Mouse (Mus musculus) neutrophil, adult 65 days (primary cell): ENCODE data around the gene Fbrsl1. TPM values are rescaled to one million over a fixed set of nuclear protein-coding genes. Genes with fewer than 3 reads are reported as not detected.

Source experiments
- total RNA-seq: library from RNA; stranded (reverse); gene quantifications from 2 replicates; pipeline ENCODE4 v1.2.4, GENCODE M21; 2023

Gene Fbrsl1
- total RNA-seq: 115 and 169 TPM in 2 replicates

GRCm38 (mm10) chr5:110448436-110449134 is at the start of gene Fbrsl1:
TSS of gene Fbrsl1 (minus strand) at chr5:110448503.

DNA sequence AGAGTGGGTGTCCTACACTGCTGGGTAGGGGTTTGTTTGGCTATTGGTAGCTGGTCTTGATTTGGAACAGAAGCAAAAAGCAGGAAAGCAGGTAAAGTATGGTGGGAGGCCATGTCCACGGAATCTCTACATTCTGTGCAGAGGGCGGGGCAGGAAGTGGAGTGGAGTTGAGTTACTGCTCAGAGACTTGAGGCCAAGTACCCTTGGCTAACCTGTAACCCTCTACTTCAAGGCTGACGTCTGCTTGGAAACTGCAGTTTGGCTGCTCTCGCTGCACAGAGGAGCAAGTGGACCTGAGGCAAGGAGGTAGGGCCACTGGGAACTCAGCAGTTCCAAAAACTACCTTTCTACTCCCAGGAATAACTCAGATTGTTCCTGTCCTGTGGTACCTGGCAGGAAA is 103.8 kb downstream of the Fbrsl1 start, which contains the start of gene Lrcol1:
Lrcol1 (plus strand) TSS at position 207 of the 400 bp plus-strand sequence.

GRCm38 (mm10) chr5:110342648-110343284 is 105.5 kb downstream of the Fbrsl1 start, which contains the start of gene P2rx2:
TSS of gene P2rx2 (minus strand) at chr5:110343212.

Other genes with a start within 250 kb of the Fbrsl1 start
- gene Ankle2, start 217.5 kb downstream of the Fbrsl1 start, total RNA-seq: 52.5 and 58.4 TPM in 2 replicates
- gene Pgam5, start 178.6 kb downstream of the Fbrsl1 start, total RNA-seq: 11.3 and 13.7 TPM in 2 replicates
- gene Pxmp2, start 162.3 kb downstream of the Fbrsl1 start, total RNA-seq: 1.2 and 3.0 TPM in 2 replicates
- gene Pole, start 162.2 kb downstream of the Fbrsl1 start, total RNA-seq: 21.3 and 27.8 TPM in 2 replicates
- not detected in 2 replicates for gene P2rx2, start 105.3 kb downstream of the Fbrsl1 start, total RNA-seq
- gene Lrcol1, start 103.8 kb downstream of the Fbrsl1 start, total RNA-seq: not detected in 2 replicates
- 3.0 and 3.8 TPM in 2 replicates for gene Galnt9, start 95.9 kb upstream of the Fbrsl1 start, total RNA-seq
- gene Noc4l, start 204.9 kb upstream of the Fbrsl1 start, total RNA-seq: 23.1 and 25.6 TPM in 2 replicates
- 15.2 and 27.9 TPM in 2 replicates for gene Ddx51, start 204.9 kb upstream of the Fbrsl1 start, total RNA-seq